Mouse (Mus musculus) forebrain, embryonic 11.5 days (tissue): ENCODE results near the gene Syt16. TPM values are rescaled to one million over a fixed set of nuclear protein-coding genes. Genes with fewer than 3 reads are reported as not detected.

Source experiments
- ATAC-seq: fragments of 200-750 bp; cut with Nextera tagmentation; replicated peaks from 2 replicates; pipeline ENCODE4 v1.8.0; 2017; ENCODE audit warnings: moderate TSS enrichment; ENCODE audit not compliant: low FRiP score
- DNase-seq: peaks from one replicate; pipeline ENCODE4 v3.0.0-alpha.2; 2017; ENCODE audit warnings: low spot score
- H3K27ac ChIP-seq: fragments of 300-500 bp; sonication (generic); 2 replicates; pipeline ENCODE4 v1.5.1; 2014; ENCODE audit warnings: low read depth, low read length
- H3K27me3 ChIP-seq: fragments of 300-500 bp; sonication (generic); 2 replicates; pipeline ENCODE4 v1.6.1; 2014; ENCODE audit warnings: mild to moderate bottlenecking, low read length, mixed read lengths; ENCODE audit not compliant: control insufficient read depth, insufficient read depth
- H3K36me3 ChIP-seq: fragments of 300-500 bp; sonication (generic); 2 replicates; pipeline ENCODE4 v1.6.1; 2014; ENCODE audit warnings: mild to moderate bottlenecking, low read length, moderate library complexity, mixed read lengths; ENCODE audit not compliant: control insufficient read depth, insufficient read depth
- H3K4me1 ChIP-seq: fragments of 300-500 bp; sonication (generic); replicated peaks from 2 replicates; pipeline ENCODE4 v1.6.1; 2014; ENCODE audit warnings: low read length, mixed read lengths; ENCODE audit not compliant: control insufficient read depth, insufficient read depth
- H3K4me2 ChIP-seq: fragments of 300-500 bp; sonication (generic); 2 replicates; pipeline ENCODE4 v1.6.1; 2014; ENCODE audit warnings: low read depth, mild to moderate bottlenecking, low read length, moderate library complexity, mixed read lengths; ENCODE audit not compliant: severe bottlenecking
- H3K4me3 ChIP-seq: fragments of 300-500 bp; sonication (generic); 2 replicates; pipeline ENCODE4 v1.5.1; 2014; ENCODE audit warnings: low read depth, low read length
- H3K9ac ChIP-seq: fragments of 300-500 bp; sonication (generic); 2 replicates; pipeline ENCODE4 v1.6.1; 2014; ENCODE audit warnings: low read length
- H3K9me3 ChIP-seq: fragments of 300-500 bp; sonication (generic); 2 replicates; pipeline ENCODE4 v1.6.1; 2016; ENCODE audit warnings: low read length, mixed read lengths; ENCODE audit not compliant: control insufficient read depth
- WGBS: fragments of 180-500 bp; shearing (Covaris S2); extraction: QIAGEN DNeasy Blood & Tissue Kit; methylation state at CpG from one replicate; pipeline ENCODE4 v1.1.7; 2014; 5-methylcytosine and 5-hydroxymethylcytosine counted together
- polyA plus RNA-seq: library from polyadenylated mRNA; unstranded; fragments of >200 nt; fragmentation: Nextera tagmentation; extraction: Ambion mirVana; gene quantifications from 2 replicates; pipeline ENCODE4 v1.2.1, GENCODE M21; 2014

Syt16 gene
- polyA plus RNA-seq, 1 experiment from 2014 or later: 4.9 TPM

DNA sequence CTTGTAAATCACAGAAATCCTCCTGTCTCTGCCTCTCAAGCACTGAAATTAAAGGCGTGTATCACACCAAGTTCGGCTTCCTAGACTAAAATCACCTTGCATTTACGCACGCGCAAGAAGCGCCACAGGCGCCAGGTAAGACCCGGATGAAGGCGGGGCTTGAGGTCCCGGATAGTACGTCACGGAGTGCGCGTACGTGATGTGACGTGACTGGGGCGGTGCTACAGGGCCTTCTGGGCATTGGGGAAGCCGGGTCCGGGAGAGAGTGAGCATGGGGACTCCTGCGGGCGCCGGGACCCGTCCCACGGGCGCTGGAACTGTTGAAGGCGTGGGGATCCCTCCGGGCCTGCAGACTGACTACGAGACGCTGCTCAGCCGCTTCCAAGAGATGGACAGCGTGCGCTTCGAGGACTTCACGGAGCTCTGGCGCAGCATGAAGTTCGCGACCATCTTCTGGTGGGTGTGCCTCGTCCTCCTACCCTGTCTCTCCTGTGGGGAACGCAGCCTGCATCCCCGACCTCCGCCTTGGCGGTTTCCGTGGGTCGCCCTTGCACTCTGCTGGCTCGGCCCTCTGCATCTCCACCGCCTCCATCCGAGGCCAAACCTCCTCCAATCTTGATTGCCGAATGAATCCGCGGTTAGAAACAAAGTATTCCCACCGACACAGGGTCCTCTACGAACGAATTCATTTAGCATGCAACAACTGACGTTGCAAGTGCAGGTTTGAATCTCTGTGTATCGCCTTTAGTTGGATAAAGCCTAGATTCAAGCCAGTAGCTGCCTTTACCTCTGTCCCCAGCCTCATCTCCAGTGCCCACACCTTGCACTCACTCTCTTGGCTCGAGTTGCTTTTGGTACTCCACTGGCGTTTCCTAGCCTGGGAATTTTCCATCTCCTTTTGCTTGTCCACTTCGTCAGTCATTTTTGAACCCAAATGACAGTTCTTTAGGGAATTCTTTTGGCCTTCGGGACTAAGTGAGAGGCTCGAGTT, 32.9 kb upstream of the Syt16 start, which contains the start of gene Snapc1:
Gene Snapc1, plus strand, starts transcription at position 191 of the 991 bp plus-strand sequence.
- Histone ChIP-seq H3K9me3 (no peaks in the 10 kb centered on the region), H3K9ac (peak within 1 kb of the TSS; percentile 80), H3K36me3 (peaks cover 6% of the 10 kb centered on the region; the same call in 1 of the 2 replicates), H3K27me3 (no peaks in the 10 kb centered on the region), H3K27ac (no peak within 1 kb of the TSS), H3K4me1 (no peaks in the 10 kb centered on the region; the same call in 1 of the 2 replicates), H3K4me2 (peak within 1 kb of the TSS; percentile 68), H3K4me3 (peak within 1 kb of the TSS; percentile 81)
- WGBS: 2% methylated on average over 60 of the region's 60 CpGs
- ATAC-seq (peak; percentile 100), DNase-seq (peak; percentile 98)

DNA sequence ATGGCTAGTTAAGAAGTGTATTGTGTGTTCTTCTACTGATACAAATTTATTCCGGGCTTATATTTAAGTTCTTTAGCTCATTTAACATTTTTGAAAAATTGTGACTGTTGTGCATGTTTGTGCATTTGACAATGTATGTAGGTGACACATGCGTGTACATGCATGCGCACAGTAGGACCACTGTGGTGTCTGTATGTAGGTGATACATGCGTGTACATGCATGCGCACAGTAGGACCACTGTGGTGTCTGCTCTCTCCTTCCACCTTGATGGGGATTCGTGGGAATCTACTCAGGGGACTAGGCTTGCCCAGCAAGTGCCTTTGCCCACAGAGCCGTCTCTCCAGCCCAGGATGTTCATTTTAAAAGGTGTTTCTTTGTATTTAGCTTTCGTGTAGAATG, 28.3 kb upstream of the Syt16 start:
- DNase-seq (no peak), ATAC-seq (no peak)
- H3K4me1 ChIP-seq: no peaks in the 10 kb centered on the region; the same call in 1 of the 2 replicates
- no peak overlapping the region for H3K27ac ChIP-seq
- H3K36me3 ChIP-seq: peaks cover 24% of the 10 kb centered on the region
- H3K27me3 ChIP-seq: no peaks in the 10 kb centered on the region
- H3K9ac ChIP-seq: no peak overlapping the region
- H3K9me3 ChIP-seq: peaks cover 2% of the 10 kb centered on the region; the same call in 1 of the 2 replicates
- H3K4me3 ChIP-seq: no peak overlapping the region
- H3K4me2 ChIP-seq: no peak overlapping the region
- WGBS: 94% methylated on average over 8 of the region's 8 CpGs

DNA sequence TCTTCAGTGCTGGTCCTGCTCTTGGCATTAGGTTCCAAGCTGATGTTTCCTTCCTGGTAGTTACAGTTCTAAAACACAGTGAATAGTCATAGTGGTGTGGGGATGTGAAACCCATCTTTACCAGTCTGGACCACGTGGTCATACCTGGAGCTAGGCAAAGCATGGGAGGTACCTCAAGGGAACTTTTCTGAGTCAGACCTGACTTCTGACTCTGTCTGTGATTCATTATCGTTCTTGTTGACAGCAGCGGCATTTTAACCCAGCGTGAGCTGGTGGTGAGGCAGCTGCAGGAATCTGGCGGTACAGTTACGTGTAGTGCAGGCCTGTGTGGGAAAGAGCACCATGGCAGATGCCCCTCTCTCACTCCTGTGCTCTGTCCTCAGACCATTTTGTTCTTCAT, 22.9 kb upstream of the Syt16 start:
- Histone ChIP-seq H3K4me3 (no peak overlapping the region), H3K27me3 (no peaks in the 10 kb centered on the region), H3K9ac (no peak overlapping the region), H3K4me1 (no peaks in the 10 kb centered on the region), H3K9me3 (peaks cover 2% of the 10 kb centered on the region; the same call in 1 of the 2 replicates), H3K27ac (no peak overlapping the region), H3K4me2 (no peak overlapping the region), H3K36me3 (peaks cover 18% of the 10 kb centered on the region)
- DNase-seq (no peak), ATAC-seq (no peak)
- 92% methylated on average over 6 of the region's 6 CpGs for WGBS

DNA sequence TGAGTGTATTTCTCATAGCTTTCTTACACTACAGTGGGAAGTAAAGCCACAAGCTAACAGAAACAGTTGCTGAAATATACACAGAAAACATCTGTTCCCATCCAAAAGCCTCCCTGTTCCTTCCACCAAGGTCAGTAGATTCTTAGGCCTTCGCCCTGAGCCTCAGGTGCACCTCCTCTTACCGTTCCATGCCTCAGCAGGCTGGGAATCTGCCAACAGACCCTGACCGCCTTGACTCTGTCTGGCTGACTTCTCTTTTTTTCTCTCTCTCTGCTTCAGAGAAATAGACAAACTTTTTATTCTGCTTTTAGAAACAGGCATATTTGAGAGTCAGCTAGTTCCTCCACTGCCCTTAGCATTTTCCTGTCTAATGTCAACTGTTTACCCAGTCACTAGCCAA, 19.3 kb upstream of the Syt16 start:
- Histone ChIP-seq H3K9me3 (no peaks in the 10 kb centered on the region), H3K4me2 (no peak overlapping the region), H3K27me3 (no peaks in the 10 kb centered on the region), H3K27ac (no peak overlapping the region), H3K4me3 (no peak overlapping the region), H3K4me1 (no peaks in the 10 kb centered on the region), H3K36me3 (no peaks in the 10 kb centered on the region; the same call in 1 of the 2 replicates), H3K9ac (no peak overlapping the region)
- DNase-seq (no peak), ATAC-seq (no peak)
- 94% methylated on average over 3 of the region's 3 CpGs for WGBS

DNA sequence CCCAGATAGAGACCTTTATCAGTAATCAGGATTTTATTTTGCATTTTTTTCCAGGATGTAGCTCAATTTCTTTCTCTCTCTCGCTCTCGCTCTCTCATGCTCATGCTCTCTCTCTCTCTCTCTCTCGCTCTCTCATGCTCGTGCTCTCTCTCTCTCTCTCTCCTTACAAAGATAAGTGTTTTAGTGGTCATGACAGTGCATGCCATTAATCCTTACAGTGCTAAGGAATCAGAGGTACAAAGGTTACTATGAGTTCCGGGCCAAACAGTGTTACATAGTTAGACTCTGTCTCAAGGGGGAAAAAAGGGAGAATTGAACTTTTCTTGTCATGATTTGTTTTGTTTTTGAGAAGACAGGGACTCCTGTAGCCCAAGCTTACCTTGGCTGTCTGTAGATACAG, 17.8 kb upstream of the Syt16 start:
- WGBS: 93% methylated on average over 5 of the region's 5 CpGs
- Histone ChIP-seq H3K4me2 (no peak overlapping the region), H3K9ac (no peak overlapping the region), H3K27ac (no peak overlapping the region), H3K27me3 (no peaks in the 10 kb centered on the region), H3K4me1 (no peaks in the 10 kb centered on the region), H3K36me3 (no peaks in the 10 kb centered on the region; the same call in 1 of the 2 replicates), H3K4me3 (no peak overlapping the region), H3K9me3 (no peaks in the 10 kb centered on the region)
- ATAC-seq (no peak), DNase-seq (no peak)

DNA sequence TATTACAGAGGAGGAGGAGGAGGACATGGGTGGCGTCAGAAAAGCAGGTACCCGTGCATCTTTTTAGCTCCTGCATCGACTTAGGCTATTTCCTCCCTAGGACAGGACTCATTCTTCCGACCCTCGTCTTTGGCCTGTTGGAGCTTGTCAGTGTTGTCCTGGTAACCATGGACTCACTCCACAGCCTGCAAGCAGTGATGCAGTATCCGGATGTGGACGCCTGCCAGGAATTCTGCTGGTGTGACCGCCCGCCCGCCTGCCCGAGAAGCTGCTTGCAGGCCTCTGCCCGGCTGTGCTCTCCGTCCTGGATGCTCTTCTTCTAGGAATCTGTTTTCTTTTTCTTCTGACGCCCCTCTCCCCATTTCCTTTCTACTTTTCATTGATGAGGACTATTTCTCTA, 14.9 kb upstream of the Syt16 start:
- Histone ChIP-seq H3K36me3 (no peaks in the 10 kb centered on the region; the same call in 1 of the 2 replicates), H3K4me2 (no peak overlapping the region), H3K27me3 (no peaks in the 10 kb centered on the region), H3K4me1 (no peaks in the 10 kb centered on the region), H3K27ac (no peak overlapping the region), H3K4me3 (no peak overlapping the region), H3K9ac (no peak overlapping the region), H3K9me3 (no peaks in the 10 kb centered on the region)
- DNase-seq (peak; percentile 55), ATAC-seq (no peak)
- 86% methylated on average over 14 of the region's 14 CpGs for WGBS

DNA sequence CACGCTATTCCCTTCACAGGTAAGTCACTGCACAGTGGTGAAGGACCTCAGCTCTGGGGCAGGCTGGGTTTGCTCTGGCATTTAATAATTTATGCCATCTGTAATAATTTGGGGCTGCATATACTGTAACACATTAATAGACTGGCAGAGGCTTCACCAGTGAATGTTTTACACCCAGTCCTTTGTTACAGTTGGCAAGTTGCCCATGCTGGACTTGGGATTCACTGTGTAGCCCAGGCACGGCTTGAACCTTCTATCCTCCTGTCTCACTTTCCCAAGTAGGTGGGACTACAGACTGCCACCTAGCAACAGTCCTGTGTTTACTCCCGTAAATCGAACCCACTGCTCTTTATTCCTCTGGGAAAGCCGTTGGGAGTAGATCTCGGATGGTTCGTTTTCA, 11.2 kb upstream of the Syt16 start:
- Histone ChIP-seq H3K27me3 (no peaks in the 10 kb centered on the region), H3K4me2 (no peak overlapping the region), H3K27ac (no peak overlapping the region), H3K36me3 (no peaks in the 10 kb centered on the region; the same call in 1 of the 2 replicates), H3K4me3 (no peak overlapping the region), H3K9me3 (no peaks in the 10 kb centered on the region), H3K9ac (no peak overlapping the region), H3K4me1 (no peaks in the 10 kb centered on the region)
- no peak for ATAC-seq
- DNase-seq: no peak
- WGBS: 88% methylated on average over 7 of the region's 7 CpGs

DNA sequence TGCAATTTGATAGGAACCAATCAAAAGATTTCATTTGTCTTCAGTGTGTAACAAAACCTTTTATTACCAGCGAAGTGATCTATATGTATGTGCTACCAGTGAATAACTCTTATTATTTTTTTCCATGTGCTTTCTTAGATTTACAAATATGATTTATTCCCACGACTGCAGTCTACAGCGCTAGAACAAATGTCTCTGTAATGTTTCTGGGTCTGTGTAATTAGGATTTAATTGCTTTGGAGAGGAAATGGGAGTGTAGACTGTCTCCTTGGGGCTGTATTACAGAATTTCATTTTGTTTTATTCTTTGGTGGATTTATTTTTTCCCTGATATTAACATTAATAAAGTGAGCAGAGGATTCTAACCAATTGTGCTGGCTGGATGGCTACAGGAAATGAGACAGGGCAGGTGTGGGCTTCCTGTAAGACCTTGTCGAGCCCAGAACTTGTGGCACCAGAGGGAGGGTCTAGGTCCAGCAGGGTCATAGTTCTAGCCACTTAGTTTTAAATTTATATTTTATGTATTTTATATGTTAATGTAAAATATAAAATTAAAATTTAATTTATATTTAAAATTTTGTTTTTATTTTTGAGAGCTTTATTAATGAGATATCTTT, 9.0 kb upstream of the Syt16 start:
- no peak overlapping the region for H3K4me3 ChIP-seq
- no peak overlapping the region for H3K27ac ChIP-seq
- H3K9me3 ChIP-seq: no peaks in the 10 kb centered on the region
- no peak for DNase-seq
- H3K36me3 ChIP-seq: no peaks in the 10 kb centered on the region
- H3K4me1 ChIP-seq: no peaks in the 10 kb centered on the region
- no peaks in the 10 kb centered on the region for H3K27me3 ChIP-seq
- H3K9ac ChIP-seq: no peak overlapping the region
- 97% methylated on average over 4 of the region's 4 CpGs for WGBS
- no peak for ATAC-seq
- H3K4me2 ChIP-seq: no peak overlapping the region
